Mouse (Mus musculus): ENCODE results near the gene Pde1c. TPM values are rescaled to one million over a fixed set of nuclear protein-coding genes. Genes with fewer than 3 reads are reported as not detected.
"Not testable (repeated sequence)": the region's sequence is repeated elsewhere in the genome, so short reads cannot be mapped to it uniquely, and the experiment has no call there.

Gene Pde1c
- polyA plus RNA-seq (2016; fragmentation: Nextera tagmentation; extraction: Ambion mirVana): 9.3 and 9.7 TPM in 2 replicates

- Histone ChIP-seq H3K4me2 (peak within 1 kb of the TSS; percentile 93), H3K27ac (no peak within 1 kb of the TSS; the same call in 1 of the 2 replicates), H3K4me3 (replicated peaks) (peak within 1 kb of the TSS; percentile 71), H3K9ac (peak within 1 kb of the TSS; percentile 69), H3K27me3 (peaks cover 11% of the 10 kb centered on the region), H3K9me3 (no peaks in the 10 kb centered on the region), H3K36me3 (replicated peaks) (no peaks in the 10 kb centered on the region), H3K4me1 (peaks cover 8% of the 10 kb centered on the region; the same call in 1 of the 2 replicates)
- ATAC-seq (ENCODE audit: low FRiP score): peak; percentile 89
- WGBS: under 1% methylated on average over 48 of the region's 48 CpGs
These were observed at the start of gene Pde1c for GRCm38 (mm10) chr6:56568470-56569372. TSS of gene Pde1c (minus strand) at chr6:56569103.

- Histone ChIP-seq H3K27ac (peak overlapping the region; percentile 65), H3K36me3 (replicated peaks) (no peaks in the 10 kb centered on the region), H3K4me1 (peaks cover 14% of the 10 kb centered on the region), H3K9ac (no peak overlapping the region), H3K4me2 (no peak overlapping the region), H3K9me3 (no peaks in the 10 kb centered on the region), H3K4me3 (replicated peaks) (no peak overlapping the region), H3K27me3 (no peaks in the 10 kb centered on the region)
- peak; percentile 79 for ATAC-seq (ENCODE audit: low FRiP score)
- 27% methylated on average over 7 of the region's 7 CpGs for WGBS
These were observed 48.2 kb upstream of the Pde1c start for GRCm38 (mm10) chr6:56616982-56617613.

- H3K27me3 ChIP-seq: no peaks in the 10 kb centered on the region
- H3K36me3 ChIP-seq (replicated peaks): no peaks in the 10 kb centered on the region
- no peak overlapping the region for H3K4me2 ChIP-seq
- H3K9ac ChIP-seq: no peak overlapping the region
- H3K4me1 ChIP-seq: peaks cover 14% of the 10 kb centered on the region
- ATAC-seq (ENCODE audit: low FRiP score): peak; percentile 51
- no peaks in the 10 kb centered on the region for H3K9me3 ChIP-seq
- H3K4me3 ChIP-seq (replicated peaks): no peak overlapping the region
- peak overlapping the region; percentile 65 for H3K27ac ChIP-seq
- 61% methylated on average over 10 of the region's 10 CpGs for WGBS
These were observed 47.5 kb upstream of the Pde1c start for GRCm38 (mm10) chr6:56616228-56616981.

- not testable (repeated sequence) for H3K4me1 ChIP-seq; H3K36me3 ChIP-seq (replicated peaks); H3K27me3 ChIP-seq; H3K27ac ChIP-seq; H3K9ac ChIP-seq; H3K4me3 ChIP-seq (replicated peaks); ATAC-seq (ENCODE audit: low FRiP score); H3K4me2 ChIP-seq; H3K9me3 ChIP-seq
- 56% methylated on average over 1 of the region's 1 CpGs for WGBS
These were observed 40.6 kb upstream of the Pde1c start for GRCm38 (mm10) chr6:56609529-56609928.

- WGBS: 10% methylated on average over 4 of the region's 4 CpGs
- H3K4me1 ChIP-seq: no peaks in the 10 kb centered on the region
- H3K9ac ChIP-seq: no peak overlapping the region
- no peak overlapping the region for H3K4me3 ChIP-seq (replicated peaks)
- H3K27me3 ChIP-seq: no peaks in the 10 kb centered on the region
- no peak overlapping the region for H3K27ac ChIP-seq
- H3K4me2 ChIP-seq: no peak overlapping the region
- H3K36me3 ChIP-seq (replicated peaks): no peaks in the 10 kb centered on the region
- ATAC-seq (ENCODE audit: low FRiP score): peak; percentile 49; the same call in 1 of the 2 replicates
- H3K9me3 ChIP-seq: no peaks in the 10 kb centered on the region
These were observed 39.4 kb upstream of the Pde1c start for GRCm38 (mm10) chr6:56608277-56608676.

- Histone ChIP-seq H3K4me2 (no peak overlapping the region), H3K36me3 (replicated peaks) (no peaks in the 10 kb centered on the region), H3K4me1 (no peaks in the 10 kb centered on the region), H3K9me3 (no peaks in the 10 kb centered on the region), H3K9ac (no peak overlapping the region), H3K4me3 (replicated peaks) (no peak overlapping the region), H3K27me3 (no peaks in the 10 kb centered on the region), H3K27ac (no peak overlapping the region)
- WGBS: 93% methylated on average over 1 of the region's 1 CpGs
- no peak for ATAC-seq (ENCODE audit: low FRiP score)
These were observed 10.7 kb upstream of the Pde1c start for GRCm38 (mm10) chr6:56579568-56579967.

GRCm38 (mm10) chr6:56560891-56561290 is 8.0 kb downstream of the Pde1c start:
- H3K9ac ChIP-seq: no peak overlapping the region
- WGBS: 76% methylated on average over 2 of the region's 2 CpGs
- no peak overlapping the region for H3K4me3 ChIP-seq (replicated peaks)
- H3K27ac ChIP-seq: no peak overlapping the region
- H3K4me1 ChIP-seq: no peaks in the 10 kb centered on the region
- no peaks in the 10 kb centered on the region for H3K36me3 ChIP-seq (replicated peaks)
- ATAC-seq (ENCODE audit: low FRiP score): no peak
- no peaks in the 10 kb centered on the region for H3K9me3 ChIP-seq
- no peaks in the 10 kb centered on the region for H3K27me3 ChIP-seq
- no peak overlapping the region for H3K4me2 ChIP-seq

GRCm38 (mm10) chr6:56560474-56560888 is 8.4 kb downstream of the Pde1c start:
- H3K4me1 ChIP-seq: no peaks in the 10 kb centered on the region
- ATAC-seq (ENCODE audit: low FRiP score): no peak
- H3K9ac ChIP-seq: no peak overlapping the region
- no peak overlapping the region for H3K4me3 ChIP-seq (replicated peaks)
- H3K27me3 ChIP-seq: no peaks in the 10 kb centered on the region
- no peak overlapping the region for H3K27ac ChIP-seq
- WGBS: 70% methylated on average over 2 of the region's 2 CpGs
- H3K4me2 ChIP-seq: no peak overlapping the region
- no peaks in the 10 kb centered on the region for H3K9me3 ChIP-seq
- H3K36me3 ChIP-seq (replicated peaks): no peaks in the 10 kb centered on the region

- Histone ChIP-seq H3K4me2 (no peak overlapping the region), H3K4me3 (replicated peaks) (no peak overlapping the region), H3K27me3 (no peaks in the 10 kb centered on the region), H3K9me3 (no peaks in the 10 kb centered on the region), H3K9ac (no peak overlapping the region), H3K27ac (no peak overlapping the region), H3K36me3 (replicated peaks) (no peaks in the 10 kb centered on the region), H3K4me1 (no peaks in the 10 kb centered on the region)
- WGBS: 94% methylated on average over 2 of the region's 2 CpGs
- ATAC-seq (ENCODE audit: low FRiP score): no peak
These were observed 10.2 kb downstream of the Pde1c start for GRCm38 (mm10) chr6:56558711-56559110.

- H3K36me3 ChIP-seq (replicated peaks): no peaks in the 10 kb centered on the region
- no peak overlapping the region for H3K9ac ChIP-seq
- WGBS: 68% methylated on average over 3 of the region's 3 CpGs
- ATAC-seq (ENCODE audit: low FRiP score): peak; percentile 49
- no peaks in the 10 kb centered on the region for H3K9me3 ChIP-seq
- no peaks in the 10 kb centered on the region for H3K4me1 ChIP-seq
- no peaks in the 10 kb centered on the region for H3K27me3 ChIP-seq
- peak overlapping the region; percentile 50; the same call in 1 of the 2 replicates for H3K27ac ChIP-seq
- no peak overlapping the region for H3K4me2 ChIP-seq
- no peak overlapping the region for H3K4me3 ChIP-seq (replicated peaks)
These were observed 13.1 kb downstream of the Pde1c start for GRCm38 (mm10) chr6:56555848-56556247.

- Histone ChIP-seq H3K27ac (no peak overlapping the region), H3K9me3 (no peaks in the 10 kb centered on the region), H3K4me3 (replicated peaks) (no peak overlapping the region), H3K9ac (no peak overlapping the region), H3K4me1 (no peaks in the 10 kb centered on the region), H3K27me3 (no peaks in the 10 kb centered on the region), H3K4me2 (no peak overlapping the region), H3K36me3 (replicated peaks) (no peaks in the 10 kb centered on the region)
- ATAC-seq (ENCODE audit: low FRiP score): peak; percentile 91
- WGBS: 38% methylated on average over 4 of the region's 4 CpGs
These were observed 13.5 kb downstream of the Pde1c start for GRCm38 (mm10) chr6:56555382-56555781.

GRCm38 (mm10) chr6:56551022-56551421 is 17.9 kb downstream of the Pde1c start:
- Histone ChIP-seq H3K4me2 (no peak overlapping the region), H3K36me3 (replicated peaks) (no peaks in the 10 kb centered on the region), H3K9me3 (no peaks in the 10 kb centered on the region), H3K27ac (no peak overlapping the region), H3K4me3 (replicated peaks) (no peak overlapping the region), H3K9ac (no peak overlapping the region), H3K4me1 (no peaks in the 10 kb centered on the region), H3K27me3 (no peaks in the 10 kb centered on the region)
- 90% methylated on average over 4 of the region's 4 CpGs for WGBS
- no peak for ATAC-seq (ENCODE audit: low FRiP score)

Measured in forebrain, embryonic 12.5 days (tissue).